Mouse (Mus musculus) liver, adult 2 months (tissue): ENCODE data around the gene Mrps2. TPM values are rescaled to one million over a fixed set of nuclear protein-coding genes. Genes with fewer than 3 reads are reported as not detected.
A peak's percentile ranks its signal among the peaks of the same experiment; 100 is the strongest.
"Not testable (repeated sequence)": the region's sequence is repeated elsewhere in the genome, so short reads cannot be mapped to it uniquely, and the experiment has no call there.

Experiments
- DNase-seq: peaks from one replicate; pipeline ENCODE4 v3.0.0-alpha.2; 2011; ENCODE audit warnings: low read depth, low spot score; ENCODE audit errors: extremely low read depth
- H3K27ac ChIP-seq: fragments of 200-500 bp; replicated peaks from 2 replicates; pipeline ENCODE4 v1.5.1; 2012; ENCODE audit warnings: low read depth, mild to moderate bottlenecking, control low read depth, inconsistent platforms, low read length; ENCODE audit not compliant: insufficient read depth
- H3K27me3 ChIP-seq: fragments of 200-500 bp; 2 replicates; pipeline ENCODE4 v1.6.1; 2012; ENCODE audit warnings: mild to moderate bottlenecking, moderate library complexity, low read length, inconsistent platforms; ENCODE audit not compliant: control insufficient read depth, insufficient read depth
- H3K36me3 ChIP-seq: fragments of 200-500 bp; 2 replicates; pipeline ENCODE4 v1.6.1; 2012; ENCODE audit warnings: low read length, inconsistent platforms; ENCODE audit not compliant: control insufficient read depth, insufficient read depth
- H3K4me1 ChIP-seq: fragments of 200-500 bp; 2 replicates; pipeline ENCODE4 v1.6.1; 2011; ENCODE audit warnings: low read length; ENCODE audit not compliant: control insufficient read depth, insufficient read depth
- H3K4me3 ChIP-seq: fragments of 200-500 bp; 2 replicates; pipeline ENCODE4 v1.5.1; 2011; ENCODE audit warnings: low read depth, mild to moderate bottlenecking, control low read depth, low read length, moderate library complexity; ENCODE audit not compliant: insufficient read depth
- H3K79me2 ChIP-seq: fragments of 200-500 bp; 2 replicates; pipeline ENCODE4 v1.6.1; 2012; ENCODE audit warnings: inconsistent platforms, mild to moderate bottlenecking, low read length, moderate library complexity; ENCODE audit not compliant: control insufficient read depth, insufficient read depth
- H3K9ac ChIP-seq: fragments of 200-500 bp; 2 replicates; pipeline ENCODE4 v1.6.1; 2012; ENCODE audit warnings: low read depth, mild to moderate bottlenecking, control low read depth, inconsistent platforms, low read length
- CTCF ChIP-seq: fragments of 200-500 bp; IDR thresholded peaks from 2 replicates; pipeline ENCODE4 v1.5.1; 2011; ENCODE audit warnings: low read depth, low read length, control low read depth
- POLR2A ChIP-seq: fragments of 200-500 bp; IDR thresholded peaks from 2 replicates; pipeline ENCODE4 v1.6.1; 2011; ENCODE audit warnings: low read length, control low read depth; ENCODE audit not compliant: insufficient read depth; ENCODE audit errors: extremely low read depth
- WGBS: fragments of 180-500 bp; shearing (Covaris S2); methylation state at CpG from one replicate; pipeline ENCODE4 v1.1.7; 2018; 5-methylcytosine and 5-hydroxymethylcytosine counted together
- polyA plus RNA-seq: library from polyadenylated mRNA; depleted of rRNA; stranded (reverse); fragments of >200 nt; gene quantifications from 2 replicates; pipeline ENCODE4 v1.2.3, GENCODE M21; 2012
- total RNA-seq: library from RNA; depleted of rRNA; stranded (reverse); fragments of >200 nt; gene quantifications from 2 replicates; pipeline ENCODE4 v1.2.3, GENCODE M21; 2014

Gene Mrps2
- total and polyA plus RNA-seq, 2 experiments, result 10.9 to 52.3 TPM

- no peak for DNase-seq
- WGBS, result 83% methylated on average over 6 of the region's 6 CpGs
- H3K9ac ChIP-seq, result no peak overlapping the region
- no peak overlapping the region for H3K27ac ChIP-seq
- H3K27me3 ChIP-seq, result 0 out of 2 replicates have a peak, but pooled peaks cover 2% of the 10 kb centered on the region
- no peak overlapping the region for H3K4me3 ChIP-seq
- H3K4me1 ChIP-seq, result no peaks in the 10 kb centered on the region
- H3K79me2 ChIP-seq, result no peaks in the 10 kb centered on the region
- TF ChIP-seq POLR2A (no peak), CTCF (no peak)
- H3K36me3 ChIP-seq, result no peaks in the 10 kb centered on the region
These were observed 38.4 kb downstream of the Mrps2 start for GRCm38 (mm10) chr2:28506291-28506690.

GRCm38 (mm10) chr2:28511600-28511999 is 43.7 kb downstream of the Mrps2 start:
- H3K4me3 ChIP-seq, DNase-seq, H3K4me1 ChIP-seq, H3K36me3 ChIP-seq, H3K27ac ChIP-seq, H3K9ac ChIP-seq, H3K27me3 ChIP-seq, H3K79me2 ChIP-seq: not testable (repeated sequence)
- 58% methylated on average over 5 of the region's 5 CpGs for WGBS

DNA sequence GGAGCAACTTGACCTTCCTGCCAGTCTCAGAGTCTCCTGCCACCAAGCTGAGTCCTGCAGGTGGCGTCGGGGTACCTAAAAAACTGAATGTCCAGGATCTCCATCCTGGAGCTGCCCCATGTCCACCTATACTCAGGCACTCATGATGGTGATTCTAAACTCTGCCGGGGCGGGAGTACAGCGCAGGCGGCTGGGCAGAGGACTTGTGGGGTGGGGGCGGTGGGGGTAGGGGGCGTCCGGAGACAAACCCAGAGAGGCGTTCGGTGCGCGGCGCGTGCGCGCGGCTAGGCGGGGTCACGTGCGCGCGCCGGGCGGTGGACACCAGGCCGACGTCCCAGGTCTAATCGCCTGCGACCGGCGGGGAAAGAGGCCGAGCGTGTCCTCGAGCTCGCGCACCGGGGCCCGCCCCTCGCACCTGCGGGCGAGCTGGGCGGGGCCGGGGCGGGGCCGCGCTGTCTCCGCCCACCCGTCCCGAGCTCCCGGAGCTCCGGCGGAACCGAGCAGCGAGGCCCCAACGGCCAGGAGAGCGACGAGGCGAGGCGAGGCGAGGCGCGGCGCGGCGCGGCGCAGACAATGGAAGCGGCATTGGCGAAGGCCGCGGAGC is 45.0 kb downstream of the Mrps2 start, which contains the start of gene Ralgds:
Ralgds (plus strand) TSS at position 328 of the 604 bp plus-strand sequence.
- Histone ChIP-seq H3K27me3 (no peaks in the 10 kb centered on the region), H3K4me3 (peak within 1 kb of the TSS; percentile 52; the same call in 1 of the 2 replicates), H3K36me3 (no peaks in the 10 kb centered on the region), H3K4me1 (peaks cover 4% of the 10 kb centered on the region), H3K79me2 (no peaks in the 10 kb centered on the region), H3K27ac (no peak within 1 kb of the TSS), H3K9ac (peak within 1 kb of the TSS; percentile 44; the same call in 1 of the 2 replicates)
- WGBS, result 2% methylated on average over 62 of the region's 71 CpGs
- no peak for DNase-seq
- TF ChIP-seq POLR2A, result no peak
- no peak for TF ChIP-seq CTCF

GRCm38 (mm10) chr2:28513431-28514370 is 45.8 kb downstream of the Mrps2 start:
- TF ChIP-seq POLR2A, result no peak
- TF ChIP-seq CTCF, result no peak
- H3K27me3 ChIP-seq, result no peaks in the 10 kb centered on the region
- no peaks in the 10 kb centered on the region for H3K79me2 ChIP-seq
- H3K36me3 ChIP-seq, result no peaks in the 10 kb centered on the region
- H3K27ac ChIP-seq, result no peak overlapping the region
- 9% methylated on average over 47 of the region's 47 CpGs for WGBS
- peak overlapping the region; percentile 44; the same call in 1 of the 2 replicates for H3K9ac ChIP-seq
- H3K4me3 ChIP-seq, result peak overlapping the region; percentile 52; the same call in 1 of the 2 replicates
- H3K4me1 ChIP-seq, result peaks cover 4% of the 10 kb centered on the region
- no peak for DNase-seq

- peak; percentile 25 for DNase-seq
- Histone ChIP-seq H3K27ac (no peak overlapping the region), H3K9ac (no peak overlapping the region), H3K4me3 (no peak overlapping the region), H3K27me3 (no peaks in the 10 kb centered on the region), H3K79me2 (no peaks in the 10 kb centered on the region), H3K4me1 (peaks cover 4% of the 10 kb centered on the region), H3K36me3 (no peaks in the 10 kb centered on the region)
- WGBS, result 17% methylated on average over 5 of the region's 5 CpGs
- TF ChIP-seq POLR2A (no peak), CTCF (peak; percentile 83)
These were observed 46.6 kb downstream of the Mrps2 start for GRCm38 (mm10) chr2:28514489-28514888.
